Mouse (Mus musculus): Measurements from ENCODE around the gene Alkbh6. TPM values are rescaled to one million over a fixed set of nuclear protein-coding genes. Genes with fewer than 3 reads are reported as not detected.

Gene Alkbh6
- total and polyA plus RNA-seq, 3 experiments = 24.0 to 61.7 (median 29.5) TPM

- H3K27me3 ChIP-seq (ENCODE audit: control insufficient read depth, insufficient read depth, low read length) = no peaks in the 10 kb centered on the region
- TF ChIP-seq EP300 (IDR thresholded peaks at IDR 0.05; ENCODE audit: insufficient read depth, low read depth, low read length) (no peak), CTCF (IDR thresholded peaks at IDR 0.05) (no peak), POLR2A (IDR thresholded peaks at IDR 0.05; ENCODE audit: insufficient read depth, low read depth, low read length) (no peak)
- H3K9ac ChIP-seq (ENCODE audit: low read depth, low read length) = no peak within 1 kb of the TSS
- H3K36me3 ChIP-seq (ENCODE audit: control insufficient read depth, insufficient read depth, low read length) = no peaks in the 10 kb centered on the region
- H3K4me3 ChIP-seq = no peak within 1 kb of the TSS
- intact Hi-C loops (cut with DNase I) = no loop called here
- H3K4me1 ChIP-seq (ENCODE audit: control insufficient read depth, insufficient read depth, low read length) = no peaks in the 10 kb centered on the region
- H3K27ac ChIP-seq = no peak within 1 kb of the TSS
- H3K79me2 ChIP-seq (replicated peaks; ENCODE audit: control insufficient read depth, insufficient read depth, low read length) = no peaks in the 10 kb centered on the region
- WGBS = 16% methylated on average over 9 of the region's 9 CpGs
- DNase-seq = no peak
Observed at GRCm38 (mm10) chr7:30314721-30315155, 6.2 kb downstream of the Alkbh6 start, which contains the start of gene Syne4. Gene Syne4, plus strand, starts transcription at chr7:30314807.

GRCm38 (mm10) chr7:30315559-30316529 lies 7.3 kb downstream of the Alkbh6 start:
- Histone ChIP-seq H3K9ac (ENCODE audit: low read depth, low read length) (no peak overlapping the region), H3K36me3 (ENCODE audit: control insufficient read depth, insufficient read depth, low read length) (no peaks in the 10 kb centered on the region), H3K27me3 (ENCODE audit: control insufficient read depth, insufficient read depth, low read length) (no peaks in the 10 kb centered on the region), H3K4me1 (ENCODE audit: control insufficient read depth, insufficient read depth, low read length) (no peaks in the 10 kb centered on the region), H3K27ac (no peak overlapping the region), H3K4me3 (no peak overlapping the region), H3K79me2 (replicated peaks; ENCODE audit: control insufficient read depth, insufficient read depth, low read length) (no peaks in the 10 kb centered on the region)
- intact Hi-C loops (cut with DNase I) = no loop called here
- DNase-seq = no peak
- 66% methylated on average over 13 of the region's 13 CpGs for WGBS
- TF ChIP-seq CTCF (IDR thresholded peaks at IDR 0.05) (no peak), EP300 (IDR thresholded peaks at IDR 0.05; ENCODE audit: insufficient read depth, low read depth, low read length) (no peak), POLR2A (IDR thresholded peaks at IDR 0.05; ENCODE audit: insufficient read depth, low read depth, low read length) (no peak)

- Histone ChIP-seq H3K79me2 (replicated peaks; ENCODE audit: control insufficient read depth, insufficient read depth, low read length) (no peaks in the 10 kb centered on the region), H3K4me1 (ENCODE audit: control insufficient read depth, insufficient read depth, low read length) (peaks cover 1% of the 10 kb centered on the region; the same call in 1 of the 2 replicates), H3K27me3 (ENCODE audit: control insufficient read depth, insufficient read depth, low read length) (no peaks in the 10 kb centered on the region), H3K9ac (ENCODE audit: low read depth, low read length) (no peak overlapping the region), H3K36me3 (ENCODE audit: control insufficient read depth, insufficient read depth, low read length) (no peaks in the 10 kb centered on the region), H3K27ac (no peak overlapping the region), H3K4me3 (no peak overlapping the region)
- 84% methylated on average over 3 of the region's 3 CpGs for WGBS
- no peak for DNase-seq
- intact Hi-C loops (cut with DNase I) = no loop called here
- TF ChIP-seq EP300 (IDR thresholded peaks at IDR 0.05; ENCODE audit: insufficient read depth, low read depth, low read length) (no peak), POLR2A (IDR thresholded peaks at IDR 0.05; ENCODE audit: insufficient read depth, low read depth, low read length) (no peak), CTCF (IDR thresholded peaks at IDR 0.05) (no peak)
Observed at GRCm38 (mm10) chr7:30318142-30318541, 9.6 kb downstream of the Alkbh6 start.

- peak overlapping the region; percentile 96; the same call in 1 of the 2 replicates for H3K27ac ChIP-seq
- H3K9ac ChIP-seq (ENCODE audit: low read depth, low read length) = no peak overlapping the region
Observed at GRCm38 (mm10) chr7:30320946-30321345, 12.4 kb downstream of the Alkbh6 start.

GRCm38 (mm10) chr7:30321539-30322284 lies 13.2 kb downstream of the Alkbh6 start, which contains the start of gene E130208F15Rik:
Gene E130208F15Rik, plus strand, starts transcription at chr7:30321740.
- peak within 1 kb of the TSS; percentile 57 for H3K4me3 ChIP-seq
- H3K27ac ChIP-seq = peak within 1 kb of the TSS; percentile 96
- WGBS = under 1% methylated on average over 63 of the region's 63 CpGs
- H3K4me1 ChIP-seq (ENCODE audit: control insufficient read depth, insufficient read depth, low read length) = peaks cover 1% of the 10 kb centered on the region; the same call in 1 of the 2 replicates
- DNase-seq = peak; percentile 67 to 77
- no peaks in the 10 kb centered on the region for H3K27me3 ChIP-seq (ENCODE audit: control insufficient read depth, insufficient read depth, low read length)
- intact Hi-C loops (cut with DNase I) = no loop called here
- H3K36me3 ChIP-seq (ENCODE audit: control insufficient read depth, insufficient read depth, low read length) = no peaks in the 10 kb centered on the region
- H3K9ac ChIP-seq (ENCODE audit: low read depth, low read length) = peak within 1 kb of the TSS; percentile 91
- peak; percentile 69; the same call in 1 of the 2 replicates for TF ChIP-seq POLR2A (IDR thresholded peaks at IDR 0.05; ENCODE audit: insufficient read depth, low read depth, low read length)
- TF ChIP-seq CTCF (IDR thresholded peaks at IDR 0.05) = no peak
- H3K79me2 ChIP-seq (replicated peaks; ENCODE audit: control insufficient read depth, insufficient read depth, low read length) = no peaks in the 10 kb centered on the region

More at GRCm38 (mm10) chr7:30320946-30321345, 12.4 kb downstream of the Alkbh6 start:
- Histone ChIP-seq H3K4me3 (no peak overlapping the region), H3K27me3 (ENCODE audit: control insufficient read depth, insufficient read depth, low read length) (no peaks in the 10 kb centered on the region), H3K79me2 (replicated peaks; ENCODE audit: control insufficient read depth, insufficient read depth, low read length) (no peaks in the 10 kb centered on the region), H3K4me1 (ENCODE audit: control insufficient read depth, insufficient read depth, low read length) (peaks cover 1% of the 10 kb centered on the region; the same call in 1 of the 2 replicates), H3K36me3 (ENCODE audit: control insufficient read depth, insufficient read depth, low read length) (no peaks in the 10 kb centered on the region)
- TF ChIP-seq EP300 (IDR thresholded peaks at IDR 0.05; ENCODE audit: insufficient read depth, low read depth, low read length) (no peak), POLR2A (IDR thresholded peaks at IDR 0.05; ENCODE audit: insufficient read depth, low read depth, low read length) (no peak), CTCF (IDR thresholded peaks at IDR 0.05) (no peak)
- intact Hi-C loops (cut with DNase I) = no loop called here
- no peak for DNase-seq
- 82% methylated on average over 2 of the region's 2 CpGs for WGBS
